Mouse (Mus musculus) right cerebral cortex, postnatal 25 days (tissue): Measurements from ENCODE around the gene Zdhhc1.
A peak's percentile ranks its signal among the peaks of the same experiment; 100 is the strongest.

Source experiments
- DNase-seq: peaks from one replicate; pipeline ENCODE4 v3.0.0; 2022

Zdhhc1 gene

GRCm38 (mm10) chr8:105476161-105476560 is 20.5 kb downstream of the Zdhhc1 start:
- DNase-seq, result no peak

- DNase-seq, result no peak
Observed at GRCm38 (mm10) chr8:105475742-105476141, 21.0 kb downstream of the Zdhhc1 start.

- DNase-seq, result no peak
Observed at GRCm38 (mm10) chr8:105475254-105475653, 21.4 kb downstream of the Zdhhc1 start.

- no peak for DNase-seq
Observed at GRCm38 (mm10) chr8:105474680-105475079, 22.0 kb downstream of the Zdhhc1 start.

- DNase-seq, result no peak
Observed at GRCm38 (mm10) chr8:105473816-105474606, 22.7 kb downstream of the Zdhhc1 start.

- no peak for DNase-seq
Observed at GRCm38 (mm10) chr8:105472983-105473382, 23.7 kb downstream of the Zdhhc1 start.

GRCm38 (mm10) chr8:105472414-105472932 is 24.2 kb downstream of the Zdhhc1 start:
- DNase-seq, result no peak

- DNase-seq, result peak; percentile 72
Observed at GRCm38 (mm10) chr8:105471314-105472015, 25.2 kb downstream of the Zdhhc1 start, which contains the start of gene Tppp3. Gene Tppp3 (minus strand): TSS chr8:105471526.

- DNase-seq, result no peak
Observed at GRCm38 (mm10) chr8:105470681-105471313, 25.9 kb downstream of the Zdhhc1 start.

GRCm38 (mm10) chr8:105470262-105470661 is 26.4 kb downstream of the Zdhhc1 start:
- DNase-seq, result no peak

- no peak for DNase-seq
Observed at GRCm38 (mm10) chr8:105469816-105470215, 26.9 kb downstream of the Zdhhc1 start.

GRCm38 (mm10) chr8:105469041-105469695 is 27.5 kb downstream of the Zdhhc1 start:
- peak; percentile 53 for DNase-seq

GRCm38 (mm10) chr8:105468002-105468720 is 28.5 kb downstream of the Zdhhc1 start:
- DNase-seq, result no peak

GRCm38 (mm10) chr8:105467396-105467985 is 29.2 kb downstream of the Zdhhc1 start:
- no peak for DNase-seq

- no peak for DNase-seq
Observed at GRCm38 (mm10) chr8:105466700-105467291, 29.9 kb downstream of the Zdhhc1 start.

GRCm38 (mm10) chr8:105466246-105466645 is 30.5 kb downstream of the Zdhhc1 start:
- no peak for DNase-seq

- no peak for DNase-seq
Observed at GRCm38 (mm10) chr8:105464595-105464994, 32.1 kb downstream of the Zdhhc1 start.

GRCm38 (mm10) chr8:105461085-105461803 is 35.5 kb downstream of the Zdhhc1 start:
- DNase-seq, result no peak

- no peak for DNase-seq
Observed at GRCm38 (mm10) chr8:105455218-105455617, 41.5 kb downstream of the Zdhhc1 start.

GRCm38 (mm10) chr8:105454088-105454487 is 42.6 kb downstream of the Zdhhc1 start:
- no peak for DNase-seq

- no peak for DNase-seq
Observed at GRCm38 (mm10) chr8:105453296-105453695, 43.4 kb downstream of the Zdhhc1 start.
